ENCODE assay signal across 17 mouse cellular contexts in the genomic region with DNA sequence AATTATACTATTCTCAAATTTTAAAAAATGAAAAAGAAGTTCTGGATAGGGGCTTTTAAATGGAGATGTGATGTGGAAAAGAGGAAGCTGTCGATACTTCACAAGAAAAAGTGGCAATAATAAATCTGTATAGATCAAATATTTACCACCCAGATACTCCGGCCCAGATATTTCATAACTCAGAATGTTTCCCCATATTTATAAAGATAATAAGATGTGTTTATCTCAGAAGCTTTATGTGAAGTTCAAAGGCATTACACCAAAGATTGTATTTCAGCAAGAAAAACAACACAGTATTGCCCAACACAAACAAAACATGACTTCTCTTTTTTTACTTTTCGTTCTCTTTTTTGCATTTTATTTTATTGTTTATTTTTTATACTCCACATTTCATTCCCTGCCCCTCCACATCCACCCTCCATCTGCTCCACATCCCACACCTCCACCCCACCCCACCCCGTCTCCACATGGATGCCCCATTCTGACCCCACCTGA.
"Had no signal": no experiment of that assay in that cellular context is flagged by ENCODE, and none has a peak within 500 bp of the region (broad histone marks: within the 10 kb centered on the region; RNA-seq: fewer than 3 reads in every experiment).

No protein-coding gene starts in this region.

- H3K9ac ChIP-seq: liver, postnatal 0 days; lung, embryonic 15.5 days; midbrain, embryonic 13.5 days; midbrain, embryonic 15.5 days; neural tube, embryonic 12.5 days; stomach, embryonic 15.5 days had no signal

- H3K27ac ChIP-seq: lung, embryonic 15.5 days; macrophage; midbrain, embryonic 13.5 days; midbrain, embryonic 15.5 days; neural tube, embryonic 12.5 days; stomach, embryonic 15.5 days; stomach, postnatal 0 days had no signal

- H3K36me3 ChIP-seq: lung, embryonic 15.5 days; midbrain, embryonic 13.5 days; midbrain, embryonic 15.5 days; neural tube, embryonic 12.5 days; stomach, embryonic 15.5 days had no signal

- H3K27me3 ChIP-seq: lung, embryonic 15.5 days; megakaryocyte, embryonic 14.5 days; midbrain, embryonic 13.5 days; midbrain, embryonic 15.5 days; neural tube, embryonic 12.5 days; stomach, embryonic 15.5 days had no signal

- H3K4me2 ChIP-seq: lung, embryonic 15.5 days; midbrain, embryonic 11.5 days; midbrain, embryonic 13.5 days; midbrain, embryonic 15.5 days; neural tube, embryonic 12.5 days; stomach, embryonic 15.5 days had no signal

- DNase-seq: liver, postnatal 0 days; lung, adult 2 months; lung, postnatal 14 days; lung, postnatal 36 days; right cerebral cortex, postnatal 14 days; thymus, adult 2 months; thymus, postnatal 36 days had no signal

- H3K4me1 ChIP-seq: lung, embryonic 15.5 days; megakaryocyte, embryonic 14.5 days; midbrain, embryonic 15.5 days; neural tube, embryonic 12.5 days; stomach, embryonic 15.5 days had no signal

- ATAC-seq: liver, postnatal 0 days; lung, postnatal 0 days; midbrain, embryonic 13.5 days; midbrain, embryonic 15.5 days had no signal

- H3K4me3 ChIP-seq: lung, embryonic 15.5 days; megakaryocyte, embryonic 14.5 days; midbrain, embryonic 13.5 days; midbrain, embryonic 15.5 days; neural tube, embryonic 12.5 days; stomach, embryonic 15.5 days had no signal

- H3K9me3 ChIP-seq: lung, embryonic 15.5 days; megakaryocyte, embryonic 14.5 days; midbrain, embryonic 13.5 days; midbrain, embryonic 15.5 days; neural tube, embryonic 12.5 days; stomach, embryonic 15.5 days had no signal
